Mouse (Mus musculus) kidney, adult 8-10 months (tissue): ENCODE measurements around the gene 4933421I07Rik.

Experiments used
- DNase-seq, 2 experiments: peaks; one replicate each; pipeline ENCODE4 v3.0.0; 2022

4933421I07Rik gene

GRCm38 (mm10) chr7:42447850-42448249 is at the start of gene 4933421I07Rik:
TSS of gene 4933421I07Rik (minus strand) at chr7:42448120.
- DNase-seq: no peak

GRCm38 (mm10) chr7:42497356-42497755 is 49.4 kb upstream of the 4933421I07Rik start:
- DNase-seq: no peak

DNA sequence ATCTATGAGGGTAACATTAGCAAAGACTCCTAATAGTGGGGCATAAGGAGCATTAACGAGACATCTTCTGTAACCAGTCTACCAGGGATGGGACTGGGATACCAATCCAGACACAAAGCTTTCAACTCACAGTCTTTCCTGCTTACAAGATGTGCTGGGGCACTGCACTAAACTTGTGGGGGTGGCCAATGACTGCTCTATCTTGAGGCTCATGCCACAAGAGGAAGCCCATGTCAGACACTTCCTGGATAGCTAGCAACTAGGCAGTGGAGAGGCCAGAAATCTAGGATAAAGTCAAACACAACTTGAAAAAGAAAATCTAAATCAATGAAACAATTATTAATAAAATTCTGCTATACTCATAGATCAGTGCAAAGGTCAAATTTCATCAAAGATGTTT is 48.3 kb upstream of the 4933421I07Rik start:
- DNase-seq: no peak

- no peak for DNase-seq
These were observed 42.9 kb upstream of the 4933421I07Rik start for GRCm38 (mm10) chr7:42490859-42491258.

GRCm38 (mm10) chr7:42490358-42490757 is 42.4 kb upstream of the 4933421I07Rik start:
- no peak for DNase-seq

GRCm38 (mm10) chr7:42454640-42455039 is 6.7 kb upstream of the 4933421I07Rik start:
- no peak for DNase-seq

- DNase-seq: peak; percentile 2 to 33
These were observed 2.7 kb upstream of the 4933421I07Rik start for GRCm38 (mm10) chr7:42450618-42451017.

- no peak for DNase-seq
These were observed 568 bp downstream of the 4933421I07Rik start for GRCm38 (mm10) chr7:42447352-42447751.
